Mouse (Mus musculus) erythroblast, embryonic 14.5 days (primary cell): Measurements from ENCODE around the gene Soat1. TPM values are rescaled to one million over a fixed set of nuclear protein-coding genes. Genes with fewer than 3 reads are reported as not detected.

ENCODE experiments used
- H3K27me3 ChIP-seq: 2 replicates; pipeline ENCODE4 v1.6.1; 2012; ENCODE audit warnings: inconsistent platforms; ENCODE audit not compliant: control insufficient read depth
- H3K36me3 ChIP-seq: 2 replicates; pipeline ENCODE4 v1.6.1; 2012; ENCODE audit warnings: mild to moderate bottlenecking, inconsistent platforms; ENCODE audit not compliant: control insufficient read depth
- H3K4me1 ChIP-seq: 2 replicates; pipeline ENCODE4 v1.6.1; 2012; ENCODE audit warnings: inconsistent platforms; ENCODE audit not compliant: control insufficient read depth
- H3K4me3 ChIP-seq: replicated peaks from 2 replicates; pipeline ENCODE3; 2012; ENCODE audit warnings: moderate library complexity, mild to moderate bottlenecking, inconsistent platforms
- H3K9me3 ChIP-seq: 2 replicates; pipeline ENCODE4 v1.6.1; 2012; ENCODE audit warnings: low read length, inconsistent platforms, mixed read lengths; ENCODE audit not compliant: control insufficient read depth
- GATA1 ChIP-seq: IDR thresholded peaks from 2 replicates; pipeline ENCODE4 v1.6.1; 2012; ENCODE audit warnings: low read length, inconsistent platforms, mixed read lengths
- TAL1 ChIP-seq: IDR thresholded peaks from 3 replicates; pipeline ENCODE4 v1.6.1; 2012; ENCODE audit warnings: low read length, inconsistent platforms, mixed read lengths
- polyA plus RNA-seq: library from polyadenylated mRNA; stranded (reverse); fragments of >175 nt; gene quantifications from 2 replicates; pipeline ENCODE4 v1.2.3, GENCODE M21; 2012

Gene Soat1
- polyA plus RNA-seq, 1 experiment = 0.04 TPM

- TF ChIP-seq TAL1 (no peak), GATA1 (no peak)
- no peak overlapping the region for H3K4me3 ChIP-seq
- no peaks in the 10 kb centered on the region; the same call in 1 of the 2 replicates for H3K36me3 ChIP-seq
- no peaks in the 10 kb centered on the region for H3K9me3 ChIP-seq
- H3K27me3 ChIP-seq = no peaks in the 10 kb centered on the region
- peaks cover 10% of the 10 kb centered on the region for H3K4me1 ChIP-seq
Observed at GRCm38 (mm10) chr1:156459690-156460089, 14.4 kb downstream of the Soat1 start.

GRCm38 (mm10) chr1:156458391-156459060 is 15.6 kb downstream of the Soat1 start:
- Histone ChIP-seq H3K36me3 (no peaks in the 10 kb centered on the region; the same call in 1 of the 2 replicates), H3K4me1 (peaks cover 14% of the 10 kb centered on the region), H3K9me3 (no peaks in the 10 kb centered on the region), H3K27me3 (no peaks in the 10 kb centered on the region), H3K4me3 (no peak overlapping the region)
- TF ChIP-seq GATA1 = no peak
- no peak for TF ChIP-seq TAL1

GRCm38 (mm10) chr1:156455005-156455758 is 18.9 kb downstream of the Soat1 start:
- Histone ChIP-seq H3K4me1 (peaks cover 10% of the 10 kb centered on the region), H3K4me3 (no peak overlapping the region)

GRCm38 (mm10) chr1:156454384-156454783 is 19.7 kb downstream of the Soat1 start:
- TF ChIP-seq GATA1 = no peak
- TF ChIP-seq TAL1 = no peak
- Histone ChIP-seq H3K36me3 (no peaks in the 10 kb centered on the region; the same call in 1 of the 2 replicates), H3K9me3 (no peaks in the 10 kb centered on the region), H3K4me1 (peaks cover 10% of the 10 kb centered on the region), H3K27me3 (no peaks in the 10 kb centered on the region), H3K4me3 (no peak overlapping the region)

More at GRCm38 (mm10) chr1:156455005-156455758, 18.9 kb downstream of the Soat1 start:
- H3K27me3 ChIP-seq = no peaks in the 10 kb centered on the region
- no peaks in the 10 kb centered on the region; the same call in 1 of the 2 replicates for H3K36me3 ChIP-seq
- no peaks in the 10 kb centered on the region for H3K9me3 ChIP-seq
- TF ChIP-seq GATA1 = no peak
- no peak for TF ChIP-seq TAL1

DNA sequence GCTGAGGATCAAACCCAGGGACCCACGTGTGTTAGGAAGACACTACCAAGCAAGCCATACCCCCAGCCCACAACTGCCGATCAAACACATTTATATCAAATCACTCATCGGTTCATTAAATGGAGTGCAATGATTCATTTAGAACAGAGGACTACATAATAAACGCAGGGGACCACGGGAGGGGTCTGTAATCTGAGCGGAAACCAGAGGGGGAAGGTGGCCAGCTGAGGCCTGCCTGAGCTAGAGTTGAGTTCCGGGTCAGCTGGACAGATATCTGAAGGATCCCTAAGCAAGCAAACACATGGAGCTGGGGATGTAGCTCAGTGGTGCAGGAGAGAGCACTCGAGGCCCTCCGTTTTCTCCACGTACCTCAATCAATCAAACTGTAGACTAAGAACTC is 20.3 kb downstream of the Soat1 start:
- Histone ChIP-seq H3K9me3 (no peaks in the 10 kb centered on the region), H3K4me1 (peaks cover 10% of the 10 kb centered on the region), H3K27me3 (no peaks in the 10 kb centered on the region), H3K36me3 (no peaks in the 10 kb centered on the region; the same call in 1 of the 2 replicates), H3K4me3 (no peak overlapping the region)
- TF ChIP-seq TAL1 (no peak), GATA1 (no peak)

- TF ChIP-seq GATA1 (no peak), TAL1 (no peak)
- no peaks in the 10 kb centered on the region for H3K27me3 ChIP-seq
- H3K9me3 ChIP-seq = no peaks in the 10 kb centered on the region
- H3K4me3 ChIP-seq = no peak overlapping the region
- no peaks in the 10 kb centered on the region; the same call in 1 of the 2 replicates for H3K36me3 ChIP-seq
- H3K4me1 ChIP-seq = peaks cover 10% of the 10 kb centered on the region
Observed at GRCm38 (mm10) chr1:156450478-156450877, 23.7 kb downstream of the Soat1 start.

DNA sequence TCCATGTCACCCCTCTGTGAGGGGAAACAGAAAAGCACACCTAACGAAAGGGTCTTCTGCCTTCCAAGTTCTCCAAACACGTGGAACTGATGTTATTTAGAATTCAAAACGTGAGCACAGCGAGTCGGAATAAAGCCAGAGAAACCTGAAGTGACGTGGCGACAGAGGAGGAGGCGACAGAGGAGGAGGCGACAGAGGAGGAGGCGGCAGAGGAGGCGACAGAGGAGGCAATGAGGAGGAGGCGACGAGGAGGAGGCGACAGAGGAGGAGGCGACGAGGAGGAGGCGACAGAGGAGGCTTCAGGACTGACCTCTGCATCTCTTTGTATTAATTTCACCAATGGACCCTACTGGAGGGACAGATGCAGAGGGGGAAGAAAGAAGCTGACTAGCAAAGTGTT is 24.4 kb downstream of the Soat1 start:
- TF ChIP-seq GATA1 = no peak
- no peak for TF ChIP-seq TAL1
- peaks cover 4% of the 10 kb centered on the region for H3K4me1 ChIP-seq
- H3K9me3 ChIP-seq = no peaks in the 10 kb centered on the region
- H3K27me3 ChIP-seq = no peaks in the 10 kb centered on the region
- H3K36me3 ChIP-seq = no peaks in the 10 kb centered on the region
- no peak overlapping the region for H3K4me3 ChIP-seq

DNA sequence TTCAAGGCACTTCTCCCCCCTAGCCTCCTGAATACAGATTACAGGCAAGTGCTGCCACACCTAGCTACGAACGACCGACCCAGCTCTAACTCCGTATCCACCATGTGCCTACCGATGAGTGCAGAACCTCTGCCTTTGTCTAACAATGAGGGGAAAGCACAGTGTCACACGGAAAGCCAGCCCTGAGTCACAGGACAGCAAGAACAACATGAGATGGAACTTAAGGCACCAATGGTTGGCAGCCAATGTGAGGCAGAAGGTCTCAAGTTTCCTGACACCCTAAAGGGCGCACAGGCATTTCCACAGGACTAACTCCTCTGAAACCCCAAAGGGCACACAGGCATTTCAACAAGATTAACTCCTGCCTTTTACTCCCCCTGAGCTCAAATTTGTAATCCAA is 25.0 kb downstream of the Soat1 start:
- H3K27me3 ChIP-seq = no peaks in the 10 kb centered on the region
- H3K36me3 ChIP-seq = no peaks in the 10 kb centered on the region
- TF ChIP-seq TAL1 (no peak), GATA1 (no peak)
- no peaks in the 10 kb centered on the region for H3K4me1 ChIP-seq
- H3K4me3 ChIP-seq = no peak overlapping the region
- no peaks in the 10 kb centered on the region for H3K9me3 ChIP-seq

- Histone ChIP-seq H3K36me3 (no peaks in the 10 kb centered on the region), H3K4me1 (no peaks in the 10 kb centered on the region), H3K4me3 (no peak overlapping the region), H3K27me3 (no peaks in the 10 kb centered on the region), H3K9me3 (no peaks in the 10 kb centered on the region)
- no peak for TF ChIP-seq GATA1
- no peak for TF ChIP-seq TAL1
Observed at GRCm38 (mm10) chr1:156445049-156445448, 29.1 kb downstream of the Soat1 start.
